Mouse (Mus musculus): ENCODE data around the gene Fgfr2. TPM values are rescaled to one million over a fixed set of nuclear protein-coding genes. Genes with fewer than 3 reads are reported as not detected.
"Not testable (repeated sequence)": the region's sequence is repeated elsewhere in the genome, so short reads cannot be mapped to it uniquely, and the experiment has no call there.

Gene Fgfr2
- polyA plus RNA-seq, 1 experiment from 2014 or later = 11.4 TPM

GRCm38 (mm10) chr7:131073476-131073875 is 2049.7 kb downstream of the Fgfr2 start:
- 56% methylated on average over 3 of the region's 3 CpGs for WGBS (ENCODE audit: insufficient replicate concordance)
- ATAC-seq (ENCODE audit: low read depth); H3K9ac ChIP-seq (ENCODE audit: low read depth, low read length); H3K4me2 ChIP-seq (ENCODE audit: low read depth, low read length); H3K9me3 ChIP-seq (replicated peaks; ENCODE audit: control insufficient read depth, low read length); H3K36me3 ChIP-seq (ENCODE audit: control insufficient read depth, insufficient read depth); H3K27me3 ChIP-seq (ENCODE audit: control insufficient read depth, insufficient read depth, low read depth, low read length); H3K4me1 ChIP-seq (ENCODE audit: control insufficient read depth, low read depth, low read length); H3K4me3 ChIP-seq (ENCODE audit: low read depth, low read length); H3K27ac ChIP-seq (ENCODE audit: low read length): not testable (repeated sequence)

GRCm38 (mm10) chr7:131068191-131068590 is 2055.0 kb downstream of the Fgfr2 start:
- H3K4me3 ChIP-seq (ENCODE audit: low read depth, low read length); H3K4me1 ChIP-seq (ENCODE audit: control insufficient read depth, low read depth, low read length); ATAC-seq (ENCODE audit: low read depth); H3K4me2 ChIP-seq (ENCODE audit: low read depth, low read length); H3K9me3 ChIP-seq (replicated peaks; ENCODE audit: control insufficient read depth, low read length); H3K9ac ChIP-seq (ENCODE audit: low read depth, low read length); H3K36me3 ChIP-seq (ENCODE audit: control insufficient read depth, insufficient read depth); H3K27ac ChIP-seq (ENCODE audit: low read length); H3K27me3 ChIP-seq (ENCODE audit: control insufficient read depth, insufficient read depth, low read depth, low read length): not testable (repeated sequence)
- 3% methylated on average over 1 of the region's 1 CpGs for WGBS (ENCODE audit: insufficient replicate concordance)

GRCm38 (mm10) chr7:131062541-131062940 is 2060.6 kb downstream of the Fgfr2 start:
- Histone ChIP-seq H3K27ac (ENCODE audit: low read length) (no peak overlapping the region), H3K4me2 (ENCODE audit: low read depth, low read length) (no peak overlapping the region), H3K4me3 (ENCODE audit: low read depth, low read length) (no peak overlapping the region), H3K9me3 (replicated peaks; ENCODE audit: control insufficient read depth, low read length) (no peaks in the 10 kb centered on the region), H3K4me1 (ENCODE audit: control insufficient read depth, low read depth, low read length) (no peaks in the 10 kb centered on the region), H3K27me3 (ENCODE audit: control insufficient read depth, insufficient read depth, low read depth, low read length) (no peaks in the 10 kb centered on the region), H3K36me3 (ENCODE audit: control insufficient read depth, insufficient read depth) (no peaks in the 10 kb centered on the region), H3K9ac (ENCODE audit: low read depth, low read length) (no peak overlapping the region)
- 66% methylated on average over 2 of the region's 2 CpGs for WGBS (ENCODE audit: insufficient replicate concordance)
- no peak for ATAC-seq (ENCODE audit: low read depth)

- H3K9me3 ChIP-seq (replicated peaks; ENCODE audit: control insufficient read depth, low read length); H3K4me1 ChIP-seq (ENCODE audit: control insufficient read depth, low read depth, low read length); ATAC-seq (ENCODE audit: low read depth); H3K27ac ChIP-seq (ENCODE audit: low read length); H3K36me3 ChIP-seq (ENCODE audit: control insufficient read depth, insufficient read depth); H3K4me2 ChIP-seq (ENCODE audit: low read depth, low read length); H3K27me3 ChIP-seq (ENCODE audit: control insufficient read depth, insufficient read depth, low read depth, low read length); H3K9ac ChIP-seq (ENCODE audit: low read depth, low read length); H3K4me3 ChIP-seq (ENCODE audit: low read depth, low read length): not testable (repeated sequence)
- WGBS (ENCODE audit: insufficient replicate concordance) = 50% methylated on average over 2 of the region's 2 CpGs
Measured at GRCm38 (mm10) chr7:131059808-131060207, 2063.3 kb downstream of the Fgfr2 start.

GRCm38 (mm10) chr7:131057918-131058317 is 2065.2 kb downstream of the Fgfr2 start:
- WGBS (ENCODE audit: insufficient replicate concordance) = 56% methylated on average over 9 of the region's 9 CpGs
- not testable (repeated sequence) for H3K36me3 ChIP-seq (ENCODE audit: control insufficient read depth, insufficient read depth); H3K4me2 ChIP-seq (ENCODE audit: low read depth, low read length); H3K4me1 ChIP-seq (ENCODE audit: control insufficient read depth, low read depth, low read length); ATAC-seq (ENCODE audit: low read depth); H3K9ac ChIP-seq (ENCODE audit: low read depth, low read length); H3K4me3 ChIP-seq (ENCODE audit: low read depth, low read length); H3K27me3 ChIP-seq (ENCODE audit: control insufficient read depth, insufficient read depth, low read depth, low read length); H3K9me3 ChIP-seq (replicated peaks; ENCODE audit: control insufficient read depth, low read length); H3K27ac ChIP-seq (ENCODE audit: low read length)

- Histone ChIP-seq H3K9ac (ENCODE audit: low read depth, low read length) (no peak overlapping the region), H3K4me1 (ENCODE audit: control insufficient read depth, low read depth, low read length) (no peaks in the 10 kb centered on the region), H3K36me3 (ENCODE audit: control insufficient read depth, insufficient read depth) (no peaks in the 10 kb centered on the region), H3K9me3 (replicated peaks; ENCODE audit: control insufficient read depth, low read length) (no peaks in the 10 kb centered on the region), H3K27ac (ENCODE audit: low read length) (no peak overlapping the region), H3K27me3 (ENCODE audit: control insufficient read depth, insufficient read depth, low read depth, low read length) (no peaks in the 10 kb centered on the region), H3K4me3 (ENCODE audit: low read depth, low read length) (no peak overlapping the region), H3K4me2 (ENCODE audit: low read depth, low read length) (no peak overlapping the region)
- no peak for ATAC-seq (ENCODE audit: low read depth)
Measured at GRCm38 (mm10) chr7:131054808-131055370, 2068.3 kb downstream of the Fgfr2 start.

GRCm38 (mm10) chr7:131049829-131050228 is 2073.3 kb downstream of the Fgfr2 start:
- not testable (repeated sequence) for H3K27ac ChIP-seq (ENCODE audit: low read length); H3K9me3 ChIP-seq (replicated peaks; ENCODE audit: control insufficient read depth, low read length); H3K36me3 ChIP-seq (ENCODE audit: control insufficient read depth, insufficient read depth); H3K27me3 ChIP-seq (ENCODE audit: control insufficient read depth, insufficient read depth, low read depth, low read length); H3K4me2 ChIP-seq (ENCODE audit: low read depth, low read length); H3K4me1 ChIP-seq (ENCODE audit: control insufficient read depth, low read depth, low read length); H3K4me3 ChIP-seq (ENCODE audit: low read depth, low read length); H3K9ac ChIP-seq (ENCODE audit: low read depth, low read length); ATAC-seq (ENCODE audit: low read depth)
- WGBS (ENCODE audit: insufficient replicate concordance) = 47% methylated on average over 8 of the region's 8 CpGs

GRCm38 (mm10) chr7:131045258-131045835 is 2077.8 kb downstream of the Fgfr2 start:
- not testable (repeated sequence) for H3K9ac ChIP-seq (ENCODE audit: low read depth, low read length); H3K4me3 ChIP-seq (ENCODE audit: low read depth, low read length); H3K36me3 ChIP-seq (ENCODE audit: control insufficient read depth, insufficient read depth); H3K4me2 ChIP-seq (ENCODE audit: low read depth, low read length); H3K27me3 ChIP-seq (ENCODE audit: control insufficient read depth, insufficient read depth, low read depth, low read length); ATAC-seq (ENCODE audit: low read depth); H3K4me1 ChIP-seq (ENCODE audit: control insufficient read depth, low read depth, low read length); H3K27ac ChIP-seq (ENCODE audit: low read length); H3K9me3 ChIP-seq (replicated peaks; ENCODE audit: control insufficient read depth, low read length)
- 16% methylated on average over 3 of the region's 3 CpGs for WGBS (ENCODE audit: insufficient replicate concordance)

- Histone ChIP-seq H3K36me3 (ENCODE audit: control insufficient read depth, insufficient read depth) (no peaks in the 10 kb centered on the region), H3K9me3 (replicated peaks; ENCODE audit: control insufficient read depth, low read length) (no peaks in the 10 kb centered on the region), H3K9ac (ENCODE audit: low read depth, low read length) (no peak overlapping the region), H3K27ac (ENCODE audit: low read length) (no peak overlapping the region), H3K4me3 (ENCODE audit: low read depth, low read length) (no peak overlapping the region), H3K4me2 (ENCODE audit: low read depth, low read length) (no peak overlapping the region), H3K4me1 (ENCODE audit: control insufficient read depth, low read depth, low read length) (no peaks in the 10 kb centered on the region), H3K27me3 (ENCODE audit: control insufficient read depth, insufficient read depth, low read depth, low read length) (no peaks in the 10 kb centered on the region)
- no peak for ATAC-seq (ENCODE audit: low read depth)
- 62% methylated on average over 1 of the region's 1 CpGs for WGBS (ENCODE audit: insufficient replicate concordance)
Measured at GRCm38 (mm10) chr7:131042657-131043056, 2080.5 kb downstream of the Fgfr2 start.
